Mouse (Mus musculus) left cerebral cortex, adult 8-10 months (tissue): ENCODE measurements around the gene Scn4a. TPM values are rescaled to one million over a fixed set of nuclear protein-coding genes. Genes with fewer than 3 reads are reported as not detected.

ENCODE experiments used
- DNase-seq, 2 experiments: peaks; one replicate each; pipeline ENCODE4 v3.0.0; 2022; ENCODE audit warnings: low spot score in 2 of 2
- total RNA-seq, 4 experiments: library from RNA; stranded (reverse); gene quantifications; 2 replicates each; pipeline ENCODE4 v1.2.4; 2022

Scn4a gene
- total RNA-seq, 4 experiments from 2014 or later = 0.04 to 0.43 (median 0.11) TPM; not detected in 1

DNA sequence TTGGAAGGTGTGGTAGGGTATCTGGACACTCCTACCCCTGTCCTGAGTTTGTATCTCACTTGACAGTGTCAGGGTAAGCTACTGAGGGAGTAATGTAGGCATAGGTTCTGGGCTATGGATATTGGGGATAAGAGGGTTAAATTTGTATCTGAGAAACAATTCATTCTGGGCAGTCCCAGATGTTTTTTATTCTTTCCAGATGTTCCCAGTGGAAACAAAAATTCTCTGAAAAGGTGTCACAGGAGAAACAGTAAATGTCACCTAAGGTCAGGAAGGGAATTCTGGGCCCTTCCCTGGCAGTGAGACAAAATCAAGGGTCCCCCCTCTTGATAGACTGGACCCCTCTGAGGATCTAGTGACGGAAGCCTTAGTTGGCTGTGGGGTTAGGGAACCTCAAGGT, 36.7 kb downstream of the Scn4a start:
- no peak for DNase-seq

DNA sequence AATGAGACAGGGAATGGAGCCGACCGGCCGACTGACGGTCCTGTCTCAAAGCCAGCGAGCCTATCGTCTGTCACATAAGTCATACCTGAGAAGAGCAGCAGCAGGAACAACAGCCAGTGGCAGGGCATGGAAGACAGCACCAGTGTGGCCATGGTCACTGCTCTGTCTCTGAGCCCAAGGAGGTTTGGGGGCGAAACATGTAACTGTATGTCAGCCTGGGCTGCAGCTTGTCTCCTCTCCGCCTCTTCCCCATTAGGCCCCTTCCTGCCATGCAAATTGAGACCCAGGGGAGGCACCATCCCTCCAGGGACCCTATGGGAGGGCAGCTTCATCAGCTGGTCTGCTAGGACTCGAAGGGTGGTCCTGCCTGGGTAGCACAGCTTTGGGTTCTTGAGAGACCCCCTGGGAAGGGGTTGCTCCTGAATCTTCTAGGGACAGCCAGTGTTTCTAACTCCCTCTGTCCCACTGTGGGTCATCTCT, 38.7 kb downstream of the Scn4a start, which contains the start of gene Cd79b:
Cd79b (minus strand) TSS at position 430 of the 480 bp plus-strand sequence.
- DNase-seq = no peak

DNA sequence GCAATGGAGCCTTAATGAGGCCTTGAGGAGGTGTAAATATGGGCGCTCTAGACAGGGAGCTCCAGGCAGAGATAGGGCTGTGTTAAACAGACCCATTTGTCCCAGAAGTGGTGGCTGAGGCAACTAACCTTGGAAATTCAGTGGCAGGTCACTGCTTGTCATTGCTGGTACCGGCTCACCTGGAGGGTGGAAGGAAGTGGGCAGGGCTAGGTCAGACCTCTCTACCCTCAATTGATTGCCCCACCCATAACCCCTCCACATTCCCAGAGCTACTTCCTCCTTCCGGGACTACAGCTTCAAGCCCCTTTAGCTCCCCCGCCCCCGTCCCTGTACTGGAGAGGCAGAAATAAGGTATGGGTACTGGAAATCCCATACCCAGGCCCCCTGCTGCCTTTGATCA, 39.6 kb downstream of the Scn4a start:
- DNase-seq = no peak

DNA sequence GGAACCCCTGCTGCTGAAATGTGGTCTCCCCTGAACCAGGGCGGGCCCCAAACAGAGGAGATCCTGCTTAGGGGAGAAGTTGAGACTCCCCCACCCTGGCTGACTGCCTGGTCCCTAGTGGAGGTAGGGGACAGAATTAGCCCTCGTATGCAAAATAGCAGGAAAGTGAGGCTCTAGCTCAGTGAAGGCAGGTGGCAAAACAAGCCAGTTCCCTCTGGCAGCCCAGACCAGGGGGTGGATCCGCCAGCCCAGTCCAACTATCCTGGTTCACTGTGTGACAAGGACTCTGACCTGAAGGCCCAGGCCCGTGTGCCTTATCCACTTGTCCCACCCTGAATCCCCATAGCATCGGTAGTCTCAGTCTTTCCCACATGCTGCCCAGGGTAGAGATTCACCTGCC, 43.0 kb downstream of the Scn4a start:
- no peak for DNase-seq

DNA sequence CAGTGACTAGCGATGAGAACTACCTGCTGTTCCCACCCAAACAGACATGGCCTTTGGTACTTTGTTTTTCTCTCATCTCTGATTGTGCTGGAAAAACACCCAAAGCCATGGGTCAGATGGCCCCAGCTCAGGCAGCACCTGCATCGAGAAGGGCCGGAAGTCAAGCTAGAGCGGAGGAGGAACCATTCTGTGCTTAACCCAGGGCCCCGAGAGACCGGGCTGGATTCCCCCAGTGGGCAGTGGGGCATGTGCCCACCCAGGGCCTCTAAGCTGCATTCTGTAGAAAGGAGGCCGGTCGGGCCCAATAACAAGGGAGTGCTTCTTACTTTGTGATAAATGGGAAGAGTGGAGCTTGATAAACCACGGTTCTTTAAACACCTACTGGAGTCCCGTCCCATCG, 44.9 kb downstream of the Scn4a start:
- no peak for DNase-seq

DNA sequence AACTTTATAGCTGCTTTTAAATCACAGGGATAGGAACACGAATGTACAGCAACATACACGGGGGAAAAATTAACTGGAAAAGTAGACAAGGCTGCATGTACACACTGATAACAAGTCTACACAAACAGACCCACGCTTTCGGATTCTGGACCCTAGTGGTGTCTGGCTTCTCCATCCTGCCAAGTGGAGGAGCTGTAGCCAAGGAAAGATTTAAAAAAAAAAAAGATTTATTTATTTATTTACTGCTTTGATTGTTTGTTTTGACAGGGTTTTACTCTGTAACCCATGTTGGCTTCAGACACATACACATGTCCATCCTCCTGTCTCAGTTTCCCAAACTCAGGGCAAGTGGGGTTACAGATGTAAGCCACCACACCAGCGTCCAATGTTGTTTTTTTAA, 45.7 kb downstream of the Scn4a start:
- DNase-seq = no peak

DNA sequence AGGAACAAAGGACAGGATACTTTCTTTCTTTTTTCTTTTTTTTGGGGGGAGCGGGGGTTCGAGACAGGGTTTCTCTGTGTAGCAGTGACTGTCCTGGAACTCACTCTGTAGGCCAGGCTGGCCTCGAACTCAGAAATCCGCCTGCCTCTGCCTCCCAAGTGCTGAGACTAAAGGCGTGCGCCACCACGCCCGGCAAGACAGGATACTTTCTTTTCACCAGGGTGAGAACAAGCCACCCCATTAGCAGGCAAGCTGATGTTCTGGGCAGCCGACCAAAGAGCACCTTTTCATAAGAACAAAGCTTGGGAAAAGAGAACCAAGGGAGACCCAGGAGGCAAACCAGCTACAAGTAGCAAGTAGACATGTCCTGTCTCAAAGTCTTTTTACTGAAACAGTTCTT, 46.3 kb downstream of the Scn4a start:
- no peak for DNase-seq

DNA sequence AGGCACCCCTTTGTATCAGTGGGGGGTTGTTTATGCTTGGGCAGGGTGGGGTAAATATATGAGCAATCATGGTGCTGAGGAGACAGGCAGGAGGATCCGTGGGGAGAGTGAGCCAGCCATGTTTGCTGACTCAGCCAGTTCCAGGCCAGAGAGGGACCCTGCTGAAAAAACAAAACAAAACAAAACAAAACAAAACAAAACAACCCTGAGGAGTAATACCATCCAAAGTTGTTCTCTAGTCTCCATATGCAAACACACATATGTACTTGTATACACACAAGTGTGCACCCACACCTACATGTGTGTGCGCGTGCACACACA, 47.1 kb downstream of the Scn4a start:
- DNase-seq = no peak

DNA sequence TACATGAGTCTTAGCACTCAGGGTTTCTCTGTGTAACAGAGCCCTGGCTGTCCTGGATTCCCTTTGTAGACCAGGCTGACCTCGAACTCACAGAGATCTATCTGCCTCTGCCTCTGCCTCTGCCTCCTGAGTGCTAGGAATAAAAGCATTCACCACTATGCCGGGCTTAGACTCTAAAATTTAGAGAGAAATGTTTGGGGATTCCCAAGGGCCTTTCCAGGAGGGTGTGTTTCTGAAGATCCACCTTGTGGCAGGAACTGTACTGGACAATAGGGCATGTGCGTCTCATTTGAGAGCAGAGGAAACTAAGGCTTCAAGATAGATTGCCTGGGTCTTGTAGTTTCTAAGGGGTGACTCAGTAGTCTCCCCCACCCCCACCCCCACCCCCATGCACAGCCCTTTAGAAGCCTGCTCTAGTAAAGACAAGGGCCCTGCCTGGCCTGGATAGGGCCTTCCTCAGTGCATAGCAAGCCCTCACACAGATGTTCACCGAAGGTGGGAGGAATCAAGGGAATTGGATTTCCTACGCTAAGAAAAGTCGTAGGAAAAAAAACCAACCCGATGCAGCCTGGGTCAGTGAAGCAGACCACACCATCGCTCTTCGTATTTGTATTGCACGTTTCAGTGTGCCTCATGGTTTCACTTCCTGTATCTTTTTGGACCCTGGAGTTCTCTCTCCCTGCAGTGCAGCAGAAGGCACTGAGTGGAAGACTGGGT, 47.6 kb downstream of the Scn4a start:
- DNase-seq = no peak

DNA sequence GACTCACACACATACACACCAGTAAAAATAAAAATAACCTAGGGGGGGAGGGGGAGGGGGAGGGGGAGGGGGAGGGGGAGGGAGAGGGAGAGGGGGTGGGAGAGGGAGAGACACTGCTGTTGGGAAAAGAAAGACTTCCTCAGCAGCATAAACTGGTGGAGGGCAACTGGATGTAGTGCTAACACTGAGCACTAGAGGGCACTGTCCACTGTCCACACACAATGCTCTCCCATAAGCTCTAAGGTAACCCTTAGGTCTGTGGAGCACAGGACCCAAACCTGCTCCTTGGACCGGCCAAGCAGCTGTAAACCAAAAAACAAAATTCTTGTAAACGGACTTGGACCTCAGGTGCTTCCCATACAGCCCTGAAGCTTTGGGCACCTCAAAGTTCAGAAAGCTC, 50.5 kb downstream of the Scn4a start:
- no peak for DNase-seq

DNA sequence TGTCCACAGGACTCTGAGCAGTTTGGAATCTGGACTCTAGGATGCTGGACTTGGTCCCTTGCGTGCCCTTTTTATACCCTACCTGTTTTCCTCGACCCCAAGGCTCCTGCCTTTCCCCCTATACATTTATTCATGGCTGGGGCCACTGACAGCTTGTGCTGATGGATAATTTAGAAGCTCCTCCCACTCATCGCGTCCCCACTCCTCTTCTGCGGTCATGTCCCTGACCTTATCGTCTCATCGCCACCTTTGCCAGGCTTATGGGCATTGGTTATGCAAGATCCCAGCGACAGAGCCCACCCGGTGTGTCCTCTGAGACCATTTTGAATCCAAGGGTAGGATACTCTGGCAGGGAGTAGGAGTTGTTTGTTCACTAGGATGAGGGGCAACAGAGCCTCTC, 51.3 kb downstream of the Scn4a start, which contains the start of gene Gh:
Gh (minus strand) TSS at position 101 of the 400 bp plus-strand sequence.
- DNase-seq = no peak

DNA sequence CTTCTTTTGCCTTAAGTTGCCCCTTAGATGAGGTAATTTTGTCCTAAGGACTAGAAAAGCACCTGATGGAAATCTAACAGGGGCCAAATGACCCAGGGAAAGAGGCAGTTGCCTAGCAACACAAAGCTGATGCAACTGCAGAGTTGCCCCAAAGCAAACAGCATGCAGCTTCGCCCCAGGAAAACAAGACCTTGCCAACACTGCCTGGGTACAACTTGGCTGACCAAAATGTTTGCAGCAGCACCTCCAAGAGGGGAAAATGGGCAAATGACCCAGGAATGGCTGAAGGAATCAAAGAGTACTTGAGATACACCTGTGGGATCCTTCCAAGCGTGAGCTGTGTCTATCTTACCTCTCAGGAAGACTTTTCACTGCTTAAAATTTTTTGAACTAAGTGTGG, 61.2 kb downstream of the Scn4a start:
- DNase-seq = no peak

DNA sequence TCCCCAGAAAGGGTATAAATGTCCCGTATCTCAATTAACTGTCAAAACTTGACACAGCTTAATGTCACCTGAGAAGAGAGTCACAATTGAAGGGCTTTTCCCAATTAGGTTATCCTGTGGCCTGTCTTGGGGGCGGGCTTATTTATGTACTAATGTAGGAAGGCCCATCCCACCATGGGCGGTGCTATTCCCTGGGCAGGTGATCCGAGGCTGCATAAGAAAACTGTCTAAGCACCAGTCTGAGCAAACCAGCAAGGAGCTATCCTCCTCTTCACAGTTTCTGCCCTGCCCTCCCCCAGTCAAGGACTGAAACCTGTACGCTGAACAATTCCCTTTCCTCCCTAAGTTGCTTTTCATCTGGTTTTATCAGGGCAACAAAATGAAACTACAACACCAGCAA, 62.7 kb downstream of the Scn4a start:
- no peak for DNase-seq

DNA sequence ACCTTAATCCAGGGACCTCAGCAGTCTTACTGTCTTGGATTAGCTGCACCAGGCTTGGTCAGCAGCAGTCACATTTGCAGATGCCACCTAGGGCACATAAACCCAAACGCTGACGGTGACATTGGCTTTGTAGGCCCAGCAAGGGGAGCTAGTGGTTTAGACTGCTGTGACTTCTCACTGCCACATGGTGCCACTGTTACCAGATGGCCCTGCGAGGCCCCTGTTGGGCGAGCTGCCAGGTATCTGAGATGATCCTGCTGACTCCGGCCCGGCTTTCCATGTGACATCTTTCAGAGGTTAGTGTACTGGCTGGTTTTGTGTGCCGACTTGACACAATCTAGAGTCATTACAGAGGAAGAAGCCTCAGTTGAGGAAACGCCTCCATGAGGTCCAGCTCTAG, 63.7 kb downstream of the Scn4a start:
- DNase-seq = no peak

DNA sequence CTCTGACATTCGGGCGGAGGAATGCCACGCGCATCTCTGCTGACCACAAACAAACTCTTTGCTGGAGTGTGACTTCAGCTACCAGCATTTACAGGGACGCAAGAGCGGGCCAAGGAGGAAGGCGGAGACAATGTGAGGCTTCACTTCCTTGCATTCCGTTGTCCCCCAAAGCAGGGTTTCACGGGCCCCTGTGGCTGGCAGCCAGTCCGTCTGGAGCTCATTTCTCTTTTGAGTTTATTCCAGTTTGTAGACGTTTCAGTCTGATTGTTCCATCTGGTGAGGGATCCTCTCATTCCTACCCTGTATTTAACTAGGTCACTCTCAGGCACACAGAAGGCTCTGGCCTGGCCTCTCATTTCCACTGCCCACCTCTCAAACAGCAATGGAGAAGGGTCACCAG, 66.1 kb downstream of the Scn4a start:
- no peak for DNase-seq

DNA sequence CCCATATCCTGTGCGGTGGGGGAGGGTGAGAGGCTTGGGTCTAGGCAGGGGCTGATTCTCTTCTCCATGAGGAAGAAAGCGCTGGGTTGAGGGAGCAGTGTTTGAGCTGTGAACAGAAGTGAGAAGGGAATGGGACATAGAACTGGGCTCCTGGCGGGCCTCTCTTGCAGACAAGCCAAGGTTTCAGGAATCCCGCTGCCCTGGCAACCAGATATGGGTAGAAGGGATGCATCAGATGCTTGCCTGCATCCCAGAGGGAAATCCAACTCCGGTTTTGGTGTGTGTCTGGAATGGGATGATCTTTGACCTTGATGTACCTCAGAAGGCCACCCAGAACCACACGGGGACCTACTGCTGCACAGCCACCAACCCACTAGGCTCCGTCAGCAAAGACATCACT, 66.9 kb downstream of the Scn4a start:
- no peak for DNase-seq

DNA sequence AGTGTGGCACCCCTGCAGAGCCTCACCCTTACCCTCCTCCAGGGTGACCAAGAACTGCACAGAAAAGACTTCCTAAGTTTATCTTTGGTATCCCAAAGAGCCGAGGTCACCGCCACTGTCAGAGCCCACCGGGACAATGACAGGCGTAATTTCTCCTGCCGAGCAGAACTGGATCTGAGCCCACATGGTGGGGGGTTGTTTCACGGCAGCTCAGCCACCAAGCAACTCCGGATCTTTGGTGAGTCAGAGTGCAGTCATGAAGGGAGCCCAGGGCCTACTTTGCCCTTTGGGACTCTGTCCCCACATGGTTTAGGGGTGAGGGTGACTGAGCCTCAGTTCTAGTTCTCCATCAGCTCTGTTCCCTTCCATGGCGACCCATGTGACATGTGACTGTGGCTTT, 69.0 kb downstream of the Scn4a start:
- DNase-seq = no peak

DNA sequence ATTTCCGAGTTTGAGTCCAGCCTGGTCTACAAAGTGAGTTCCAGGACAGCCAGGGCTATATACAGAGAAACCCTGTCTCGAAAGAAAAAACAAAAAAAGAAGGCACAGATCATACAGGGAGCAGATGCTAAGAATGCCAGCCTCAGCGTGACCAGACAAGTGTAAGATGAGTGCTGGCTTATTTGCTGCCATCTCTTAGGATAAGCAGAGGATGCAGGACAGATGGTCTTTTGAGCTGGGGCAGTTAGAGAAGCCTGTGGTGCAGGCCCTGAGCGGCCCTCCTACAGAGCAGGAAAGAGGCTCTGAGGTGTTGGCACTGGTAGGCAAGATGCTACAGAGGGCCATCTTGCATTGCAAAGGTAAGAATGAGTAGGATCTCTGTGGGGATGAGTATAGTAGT, 69.7 kb downstream of the Scn4a start:
- DNase-seq = no peak

DNA sequence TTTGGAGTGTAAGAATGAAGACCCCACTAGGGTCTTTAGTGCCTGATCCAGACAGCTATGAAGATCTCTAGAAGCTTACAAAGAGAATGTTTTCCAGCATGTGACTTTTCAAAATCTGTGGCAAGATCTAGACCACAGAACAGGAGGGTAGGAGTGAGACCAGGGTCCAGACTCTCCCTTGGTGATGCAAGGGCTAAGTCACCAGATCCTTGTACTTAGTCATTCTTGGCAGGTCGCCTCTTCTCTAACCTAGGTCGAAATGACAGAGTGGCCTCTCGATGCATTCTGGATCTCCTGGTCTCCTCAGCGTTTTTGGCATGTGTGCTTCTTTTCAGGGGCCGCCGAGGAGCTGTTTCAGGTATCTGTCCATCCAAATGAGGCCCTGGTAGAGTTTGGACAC, 70.6 kb downstream of the Scn4a start:
- DNase-seq = no peak

DNA sequence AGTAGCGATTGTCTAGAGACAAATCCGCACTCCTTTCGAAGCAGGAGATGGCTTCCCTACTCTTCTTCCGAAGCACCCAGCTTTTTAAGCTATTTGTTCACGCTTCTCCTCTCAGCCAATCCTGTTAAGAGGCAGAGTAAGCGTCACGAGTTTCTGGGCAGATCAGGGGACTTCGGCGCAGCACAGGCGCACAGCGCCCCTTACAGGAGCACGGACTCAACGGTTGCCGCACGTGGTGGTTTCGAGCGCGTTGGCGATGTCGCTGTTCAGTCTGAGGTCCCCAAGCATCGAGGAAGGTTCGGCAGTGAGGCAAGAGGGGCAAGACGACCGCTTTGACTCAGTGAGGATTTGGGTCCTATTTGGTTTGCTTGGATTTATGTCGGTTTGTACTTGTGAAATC, 76.6 kb downstream of the Scn4a start, which contains the start of gene Tcam1:
Tcam1 (plus strand) TSS at position 219 of the 400 bp plus-strand sequence.
- DNase-seq = peak; percentile 80 to 92

DNA sequence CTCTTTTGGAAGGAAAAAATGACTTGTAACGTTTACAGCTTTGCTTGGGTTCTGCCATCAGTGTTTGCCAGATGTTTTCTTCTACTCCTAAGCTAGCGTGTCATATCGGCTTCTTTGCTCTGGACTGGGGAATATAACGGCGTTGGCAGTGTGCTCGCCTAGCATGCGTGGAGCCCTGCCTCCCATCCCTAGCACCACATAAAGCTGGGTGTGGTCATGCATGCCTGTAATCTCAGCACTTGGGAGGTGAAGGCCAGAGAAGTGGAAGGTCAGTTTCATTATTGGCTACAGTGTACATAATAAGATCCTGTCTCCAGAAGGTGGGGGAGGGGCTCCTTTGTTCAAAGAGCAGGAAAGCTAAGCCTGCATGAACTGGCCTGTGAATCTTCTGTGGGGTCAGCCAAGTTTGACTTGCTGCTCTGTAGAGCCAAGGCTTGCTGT, 78.1 kb downstream of the Scn4a start:
- DNase-seq = no peak

DNA sequence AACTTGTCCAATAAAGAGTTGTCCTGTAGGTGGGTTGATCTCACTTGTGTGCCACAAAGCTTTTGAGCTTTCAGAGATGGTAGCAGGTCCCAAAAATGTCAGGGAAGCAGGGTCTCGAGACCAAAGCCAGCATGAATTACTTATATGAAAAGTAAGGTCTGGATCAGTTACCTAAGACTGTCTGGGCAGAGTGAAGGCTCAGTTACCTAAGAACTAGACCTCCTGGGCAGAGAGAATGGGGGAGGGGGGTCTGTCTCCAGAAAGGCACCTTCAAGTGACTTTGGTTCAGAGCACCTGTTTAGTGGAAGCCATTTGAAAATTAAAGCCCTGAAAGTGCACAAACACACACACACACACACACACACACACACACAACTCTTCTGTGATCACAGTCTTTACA, 78.7 kb downstream of the Scn4a start:
- DNase-seq = no peak

DNA sequence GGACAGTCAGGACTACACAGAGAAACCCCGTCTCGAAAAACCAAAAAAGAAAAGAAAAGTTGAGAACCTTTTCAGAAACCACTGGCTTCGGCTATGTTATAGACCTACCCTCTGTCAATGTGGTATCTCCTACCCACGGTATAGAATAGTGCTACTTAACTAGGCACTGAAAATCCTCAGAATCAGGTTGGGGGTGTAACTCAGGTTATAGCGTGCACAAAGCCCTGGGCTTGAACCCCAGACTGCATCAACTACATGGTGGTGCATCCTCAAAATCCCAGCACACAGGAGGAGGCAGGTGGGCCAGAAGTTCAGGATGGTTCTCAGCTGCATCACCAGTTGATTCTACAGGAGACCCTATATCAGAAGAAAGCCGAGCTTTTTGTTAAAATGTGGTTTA, 79.3 kb downstream of the Scn4a start:
- no peak for DNase-seq

DNA sequence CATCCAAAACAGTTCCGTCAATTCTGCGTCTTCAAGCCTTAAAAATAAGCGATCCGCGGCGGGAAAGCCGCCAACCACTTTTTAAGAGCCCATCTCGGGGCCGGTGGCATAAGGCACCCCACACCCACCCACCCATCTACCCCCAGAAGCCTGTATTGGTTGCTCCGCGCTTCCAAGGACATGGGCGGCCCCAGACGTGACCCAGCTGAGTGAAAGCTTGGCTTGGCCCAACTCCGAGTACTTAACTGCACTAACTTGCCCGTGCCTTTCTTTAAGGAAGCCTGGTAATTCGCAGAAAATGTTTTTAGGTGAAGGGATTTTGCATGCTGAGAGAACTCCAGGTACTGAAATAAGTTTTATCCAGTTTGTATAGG, 79.8 kb downstream of the Scn4a start:
- no peak for DNase-seq
